Mouse (Mus musculus) urinary bladder, postnatal 25 days (tissue): Measurements from ENCODE around the gene Rgcc.
A peak's percentile ranks its signal among the peaks of the same experiment; 100 is the strongest.

Experiments used
- DNase-seq: peaks from one replicate; pipeline ENCODE4 v3.0.0; 2022; ENCODE audit warnings: low spot score

The Rgcc gene

GRCm38 (mm10) chr14:79300641-79301350, 649 bp downstream of the Rgcc start:
- DNase-seq, result peak; percentile 9

- no peak for DNase-seq
Measured at GRCm38 (mm10) chr14:79299796-79300195, 1.6 kb downstream of the Rgcc start.

- DNase-seq, result no peak
Measured at GRCm38 (mm10) chr14:79299230-79299629, 2.2 kb downstream of the Rgcc start.

GRCm38 (mm10) chr14:79298314-79298992, 3.0 kb downstream of the Rgcc start:
- DNase-seq, result no peak

GRCm38 (mm10) chr14:79296836-79297235, 4.6 kb downstream of the Rgcc start:
- no peak for DNase-seq

GRCm38 (mm10) chr14:79296201-79296600, 5.2 kb downstream of the Rgcc start:
- no peak for DNase-seq

- DNase-seq, result no peak
Measured at GRCm38 (mm10) chr14:79295579-79295978, 5.9 kb downstream of the Rgcc start.

GRCm38 (mm10) chr14:79294950-79295349, 6.5 kb downstream of the Rgcc start:
- no peak for DNase-seq

- no peak for DNase-seq
Measured at GRCm38 (mm10) chr14:79294051-79294814, 7.2 kb downstream of the Rgcc start.

- DNase-seq, result no peak
Measured at GRCm38 (mm10) chr14:79293119-79293780, 8.2 kb downstream of the Rgcc start.

GRCm38 (mm10) chr14:79291629-79292028, 9.8 kb downstream of the Rgcc start:
- no peak for DNase-seq

GRCm38 (mm10) chr14:79290683-79291425, 10.6 kb downstream of the Rgcc start:
- no peak for DNase-seq

GRCm38 (mm10) chr14:79289909-79290308, 11.5 kb downstream of the Rgcc start:
- no peak for DNase-seq

GRCm38 (mm10) chr14:79288280-79288679, 13.2 kb downstream of the Rgcc start:
- DNase-seq, result no peak

- no peak for DNase-seq
Measured at GRCm38 (mm10) chr14:79287251-79287863, 14.1 kb downstream of the Rgcc start.

GRCm38 (mm10) chr14:79285549-79285948, 15.9 kb downstream of the Rgcc start:
- DNase-seq, result no peak

- no peak for DNase-seq
Measured at GRCm38 (mm10) chr14:79284616-79285015, 16.8 kb downstream of the Rgcc start.

GRCm38 (mm10) chr14:79283952-79284351, 17.5 kb downstream of the Rgcc start:
- no peak for DNase-seq

GRCm38 (mm10) chr14:79281894-79282553, 19.4 kb downstream of the Rgcc start:
- no peak for DNase-seq

GRCm38 (mm10) chr14:79280456-79280855, 21.0 kb downstream of the Rgcc start:
- no peak for DNase-seq

- DNase-seq, result no peak
Measured at GRCm38 (mm10) chr14:79279494-79279893, 22.0 kb downstream of the Rgcc start.
